Mouse (Mus musculus) forebrain, embryonic 11.5 days (tissue): ENCODE measurements at regions not wholly inside any gene's neighbourhood (a gene's known extent, or its start where the extent isn't known, plus 50 kb on each side); places are given as distances from the start of the nearest gene placed in this dataset.

Source experiments
- ATAC-seq: fragments of 200-750 bp; cut with Nextera tagmentation; replicated peaks from 2 replicates; pipeline ENCODE4 v1.8.0; 2017; ENCODE audit warnings: moderate TSS enrichment; ENCODE audit not compliant: low FRiP score
- DNase-seq: peaks from one replicate; pipeline ENCODE4 v3.0.0-alpha.2; 2017; ENCODE audit warnings: low spot score
- H3K27ac ChIP-seq: fragments of 300-500 bp; sonication (generic); 2 replicates; pipeline ENCODE4 v1.5.1; 2014; ENCODE audit warnings: low read depth, low read length
- H3K27me3 ChIP-seq: fragments of 300-500 bp; sonication (generic); 2 replicates; pipeline ENCODE4 v1.6.1; 2014; ENCODE audit warnings: mild to moderate bottlenecking, low read length, mixed read lengths; ENCODE audit not compliant: control insufficient read depth, insufficient read depth
- H3K36me3 ChIP-seq: fragments of 300-500 bp; sonication (generic); 2 replicates; pipeline ENCODE4 v1.6.1; 2014; ENCODE audit warnings: mild to moderate bottlenecking, low read length, moderate library complexity, mixed read lengths; ENCODE audit not compliant: control insufficient read depth, insufficient read depth
- H3K4me1 ChIP-seq: fragments of 300-500 bp; sonication (generic); replicated peaks from 2 replicates; pipeline ENCODE4 v1.6.1; 2014; ENCODE audit warnings: low read length, mixed read lengths; ENCODE audit not compliant: control insufficient read depth, insufficient read depth
- H3K4me2 ChIP-seq: fragments of 300-500 bp; sonication (generic); 2 replicates; pipeline ENCODE4 v1.6.1; 2014; ENCODE audit warnings: low read depth, mild to moderate bottlenecking, low read length, moderate library complexity, mixed read lengths; ENCODE audit not compliant: severe bottlenecking
- H3K4me3 ChIP-seq: fragments of 300-500 bp; sonication (generic); 2 replicates; pipeline ENCODE4 v1.5.1; 2014; ENCODE audit warnings: low read depth, low read length
- H3K9ac ChIP-seq: fragments of 300-500 bp; sonication (generic); 2 replicates; pipeline ENCODE4 v1.6.1; 2014; ENCODE audit warnings: low read length
- H3K9me3 ChIP-seq: fragments of 300-500 bp; sonication (generic); 2 replicates; pipeline ENCODE4 v1.6.1; 2016; ENCODE audit warnings: low read length, mixed read lengths; ENCODE audit not compliant: control insufficient read depth
- WGBS: fragments of 180-500 bp; shearing (Covaris S2); extraction: QIAGEN DNeasy Blood & Tissue Kit; methylation state at CpG from one replicate; pipeline ENCODE4 v1.1.7; 2014; 5-methylcytosine and 5-hydroxymethylcytosine counted together

GRCm38 (mm10) chr4:84018135-84018534 lies 492.8 kb downstream of the Ccdc171 start:
- no peak for DNase-seq
- Histone ChIP-seq H3K9ac (no peak overlapping the region), H3K27ac (no peak overlapping the region), H3K27me3 (no peaks in the 10 kb centered on the region), H3K4me2 (no peak overlapping the region), H3K4me1 (no peaks in the 10 kb centered on the region), H3K4me3 (no peak overlapping the region), H3K9me3 (no peaks in the 10 kb centered on the region), H3K36me3 (no peaks in the 10 kb centered on the region)
- 81% methylated on average over 7 of the region's 7 CpGs for WGBS
- no peak for ATAC-seq

GRCm38 (mm10) chr4:84018774-84019173 lies 493.4 kb downstream of the Ccdc171 start:
- H3K27ac ChIP-seq = no peak overlapping the region
- no peak for DNase-seq

DNA sequence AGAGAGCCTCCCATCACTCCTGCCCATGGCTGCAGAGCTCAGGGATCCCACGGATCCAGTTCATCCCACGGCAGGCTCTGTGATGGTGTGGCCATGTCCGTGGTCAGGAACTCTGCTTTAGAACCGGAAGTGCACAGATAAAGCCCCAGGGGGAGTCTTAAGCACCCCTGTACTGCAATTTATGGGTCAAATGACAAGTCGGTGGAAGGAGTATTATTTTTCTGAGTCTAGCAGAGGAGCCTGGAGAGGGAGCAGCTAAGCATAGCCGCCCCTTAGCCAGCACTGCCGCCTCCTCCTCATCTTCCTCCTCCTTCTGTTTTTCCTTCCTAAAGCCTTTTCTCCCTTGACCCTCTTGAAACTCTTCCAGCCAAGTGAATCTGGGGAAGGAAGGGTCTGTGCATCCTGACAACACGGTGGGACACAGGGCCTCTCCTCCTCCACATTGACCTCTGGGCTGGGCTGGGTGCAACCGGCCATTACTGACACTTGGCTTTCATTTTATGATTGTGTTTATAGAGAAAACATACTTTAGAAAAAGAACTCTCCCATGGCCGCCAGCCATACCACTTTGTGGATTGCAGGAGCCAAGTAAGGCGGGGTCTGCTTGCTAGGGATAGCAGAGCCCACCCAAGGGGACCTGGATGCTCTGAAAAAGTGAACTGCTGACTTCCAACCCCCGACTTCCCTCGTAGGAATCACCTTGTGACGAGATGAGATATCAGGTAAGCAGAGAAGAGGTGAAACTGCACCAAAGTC lies 494.3 kb downstream of the Ccdc171 start:
- no peak overlapping the region for H3K4me2 ChIP-seq
- no peaks in the 10 kb centered on the region for H3K9me3 ChIP-seq
- H3K27me3 ChIP-seq = no peaks in the 10 kb centered on the region
- DNase-seq (no peak), ATAC-seq (no peak)
- 82% methylated on average over 14 of the region's 14 CpGs for WGBS
- no peak overlapping the region for H3K4me3 ChIP-seq
- no peak overlapping the region for H3K9ac ChIP-seq
- H3K36me3 ChIP-seq = no peaks in the 10 kb centered on the region
- no peaks in the 10 kb centered on the region for H3K4me1 ChIP-seq
- no peak overlapping the region for H3K27ac ChIP-seq

More at GRCm38 (mm10) chr4:84018774-84019173, 493.4 kb downstream of the Ccdc171 start:
- H3K4me1 ChIP-seq = no peaks in the 10 kb centered on the region
- H3K27me3 ChIP-seq = no peaks in the 10 kb centered on the region
- no peak overlapping the region for H3K9ac ChIP-seq
- H3K4me3 ChIP-seq = no peak overlapping the region
- H3K36me3 ChIP-seq = no peaks in the 10 kb centered on the region
- 87% methylated on average over 7 of the region's 7 CpGs for WGBS
- ATAC-seq = no peak
- no peaks in the 10 kb centered on the region for H3K9me3 ChIP-seq
- no peak overlapping the region for H3K4me2 ChIP-seq

DNA sequence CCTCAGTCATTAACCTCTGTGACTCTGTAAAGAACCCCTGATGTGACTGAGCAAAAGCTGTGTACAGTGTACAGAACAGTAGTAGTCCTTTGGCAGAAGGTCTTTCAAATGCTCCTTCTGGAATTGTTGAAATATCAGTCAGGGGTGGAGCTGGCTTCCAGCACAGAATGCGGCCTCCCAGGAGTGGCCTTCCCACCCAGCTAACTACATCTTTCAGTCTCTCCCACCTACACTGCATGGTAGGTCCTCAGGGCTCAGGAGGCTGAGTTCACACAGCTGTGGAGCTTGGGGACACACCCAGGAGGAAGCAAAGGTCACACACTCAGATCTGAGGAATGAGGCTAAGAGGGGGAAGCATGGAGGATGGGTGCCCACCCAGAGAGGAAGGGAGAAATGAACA lies 495.3 kb downstream of the Ccdc171 start:
- no peak overlapping the region for H3K9ac ChIP-seq
- H3K4me1 ChIP-seq = no peaks in the 10 kb centered on the region
- DNase-seq (no peak), ATAC-seq (no peak)
- no peak overlapping the region for H3K4me3 ChIP-seq
- no peaks in the 10 kb centered on the region for H3K9me3 ChIP-seq
- no peak overlapping the region for H3K4me2 ChIP-seq
- WGBS = 71% methylated on average over 1 of the region's 1 CpGs
- H3K27ac ChIP-seq = no peak overlapping the region
- no peaks in the 10 kb centered on the region for H3K36me3 ChIP-seq
- no peaks in the 10 kb centered on the region for H3K27me3 ChIP-seq

GRCm38 (mm10) chr4:84022323-84022722 lies 497.0 kb downstream of the Ccdc171 start:
- DNase-seq (no peak), ATAC-seq (no peak)
- no peak overlapping the region for H3K9ac ChIP-seq
- peaks cover 1% of the 10 kb centered on the region; the same call in 1 of the 2 replicates for H3K4me1 ChIP-seq
- H3K36me3 ChIP-seq = no peaks in the 10 kb centered on the region
- no peak overlapping the region for H3K4me3 ChIP-seq
- no peaks in the 10 kb centered on the region for H3K9me3 ChIP-seq
- H3K27ac ChIP-seq = no peak overlapping the region
- WGBS = 87% methylated on average over 7 of the region's 7 CpGs
- no peak overlapping the region for H3K4me2 ChIP-seq
- H3K27me3 ChIP-seq = no peaks in the 10 kb centered on the region

- Histone ChIP-seq H3K4me2 (no peak overlapping the region), H3K36me3 (no peaks in the 10 kb centered on the region), H3K9me3 (no peaks in the 10 kb centered on the region), H3K27ac (no peak overlapping the region), H3K4me3 (no peak overlapping the region), H3K9ac (no peak overlapping the region), H3K27me3 (no peaks in the 10 kb centered on the region), H3K4me1 (peaks cover 2% of the 10 kb centered on the region; the same call in 1 of the 2 replicates)
- ATAC-seq (no peak), DNase-seq (no peak)
- WGBS = 84% methylated on average over 8 of the region's 8 CpGs
These were observed 500.8 kb downstream of the Ccdc171 start for GRCm38 (mm10) chr4:84026144-84026543.

GRCm38 (mm10) chr4:84028120-84028519 lies 502.8 kb downstream of the Ccdc171 start:
- 21% methylated on average over 5 of the region's 5 CpGs for WGBS
- DNase-seq = no peak

DNA sequence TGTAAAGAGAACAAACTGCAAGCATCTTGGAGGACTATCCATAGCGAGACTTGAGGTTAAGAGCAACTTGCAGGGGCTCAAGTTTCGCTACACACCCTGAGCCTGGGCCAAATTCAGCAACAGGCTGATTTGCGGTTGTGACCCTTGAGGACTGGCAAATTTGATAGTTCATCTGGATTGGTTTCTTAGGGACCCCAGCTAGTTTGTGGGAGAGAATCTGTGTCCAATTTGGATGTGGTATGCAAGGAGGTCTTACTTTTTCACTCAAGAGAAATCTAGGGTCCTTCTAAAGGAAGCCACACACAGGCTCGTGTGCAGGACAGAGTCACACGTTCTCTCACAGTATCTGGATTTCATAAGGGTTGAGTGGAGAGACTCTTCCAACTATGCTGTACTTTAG lies 505.6 kb downstream of the Ccdc171 start:
- no peak overlapping the region for H3K27ac ChIP-seq
- ATAC-seq = no peak

More at GRCm38 (mm10) chr4:84028120-84028519, 502.8 kb downstream of the Ccdc171 start:
- no peaks in the 10 kb centered on the region for H3K27me3 ChIP-seq
- H3K36me3 ChIP-seq = no peaks in the 10 kb centered on the region
- H3K9me3 ChIP-seq = no peaks in the 10 kb centered on the region
- ATAC-seq = peak; percentile 62; the same call in 1 of the 2 replicates
- no peak overlapping the region for H3K4me2 ChIP-seq
- no peak overlapping the region for H3K27ac ChIP-seq
- no peak overlapping the region for H3K9ac ChIP-seq
- H3K4me1 ChIP-seq = peaks cover 5% of the 10 kb centered on the region; the same call in 1 of the 2 replicates
- no peak overlapping the region for H3K4me3 ChIP-seq

GRCm38 (mm10) chr4:84032505-84032904 lies 507.2 kb downstream of the Ccdc171 start:
- WGBS = 37% methylated on average over 10 of the region's 10 CpGs
- Histone ChIP-seq H3K4me3 (no peak overlapping the region), H3K27ac (0 out of 2 replicates have a peak overlapping the region, but pooled peaks have one; percentile 18), H3K4me1 (peaks cover 3% of the 10 kb centered on the region; the same call in 1 of the 2 replicates), H3K9me3 (no peaks in the 10 kb centered on the region), H3K9ac (no peak overlapping the region), H3K36me3 (no peaks in the 10 kb centered on the region), H3K4me2 (no peak overlapping the region), H3K27me3 (no peaks in the 10 kb centered on the region)
- DNase-seq (peak; percentile 61), ATAC-seq (peak; percentile 88)

More for the DNA sequence above, 505.6 kb downstream of the Ccdc171 start:
- Histone ChIP-seq H3K4me3 (no peak overlapping the region), H3K27me3 (no peaks in the 10 kb centered on the region), H3K4me1 (peaks cover 5% of the 10 kb centered on the region; the same call in 1 of the 2 replicates), H3K9me3 (no peaks in the 10 kb centered on the region), H3K36me3 (no peaks in the 10 kb centered on the region), H3K4me2 (no peak overlapping the region), H3K9ac (no peak overlapping the region)
- no peak for DNase-seq
- 81% methylated on average over 5 of the region's 5 CpGs for WGBS
